Mouse (Mus musculus) brain, embryonic 14.5 days (tissue): ENCODE results near the gene Spg7. TPM values are rescaled to one million over a fixed set of nuclear protein-coding genes. Genes with fewer than 3 reads are reported as not detected.
"Not testable (repeated sequence)": the region's sequence is repeated elsewhere in the genome, so short reads cannot be mapped to it uniquely, and the experiment has no call there.

ENCODE experiments used
- DNase-seq: peaks from one replicate; pipeline ENCODE4 v3.0.0-alpha.2; 2011; ENCODE audit warnings: low read depth
- CTCF ChIP-seq: fragments of 200-500 bp; IDR thresholded peaks from 2 replicates; pipeline ENCODE4 v1.5.1; 2012; ENCODE audit warnings: inconsistent platforms, mild to moderate bottlenecking, moderate library complexity, borderline replicate concordance; ENCODE audit not compliant: insufficient read depth, insufficient read length; ENCODE audit errors: extremely low read depth
- POLR2A ChIP-seq: fragments of 200-500 bp; IDR thresholded peaks from 2 replicates; pipeline ENCODE4 v1.6.1; 2012; ENCODE audit warnings: mild to moderate bottlenecking, inconsistent platforms, borderline replicate concordance; ENCODE audit not compliant: poor library complexity, insufficient read depth, insufficient read length, severe bottlenecking; ENCODE audit errors: extremely low read depth
- polyA plus RNA-seq: library from polyadenylated mRNA; depleted of rRNA; stranded (reverse); fragments of >200 nt; gene quantifications from 2 replicates; pipeline ENCODE4 v1.2.3, GENCODE M21; 2012

The Spg7 gene
- polyA plus RNA-seq, 1 experiment: 96.1 TPM

DNA sequence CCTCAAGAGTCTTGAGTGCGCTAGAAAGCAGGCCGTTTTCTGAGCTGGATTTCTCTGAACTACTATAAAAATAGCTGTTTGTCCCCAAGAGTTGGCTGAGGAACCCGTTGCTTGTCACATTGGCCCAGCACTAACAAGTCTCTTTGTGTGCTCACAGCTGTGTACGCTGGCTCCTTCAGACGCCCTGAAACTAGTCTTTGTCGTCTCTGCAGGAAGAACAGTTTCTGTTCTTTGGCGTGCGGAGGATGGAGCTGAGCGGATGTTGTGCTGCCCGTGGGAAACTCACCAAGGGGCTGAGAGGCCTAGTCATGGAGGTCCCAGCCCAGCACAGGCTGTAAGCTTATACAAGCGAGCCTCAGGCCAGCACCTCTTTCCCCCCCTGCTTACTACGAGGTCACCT lies 20.9 kb downstream of the Spg7 start:
- DNase-seq: no peak
- no peak for TF ChIP-seq POLR2A
- TF ChIP-seq CTCF: no peak

DNA sequence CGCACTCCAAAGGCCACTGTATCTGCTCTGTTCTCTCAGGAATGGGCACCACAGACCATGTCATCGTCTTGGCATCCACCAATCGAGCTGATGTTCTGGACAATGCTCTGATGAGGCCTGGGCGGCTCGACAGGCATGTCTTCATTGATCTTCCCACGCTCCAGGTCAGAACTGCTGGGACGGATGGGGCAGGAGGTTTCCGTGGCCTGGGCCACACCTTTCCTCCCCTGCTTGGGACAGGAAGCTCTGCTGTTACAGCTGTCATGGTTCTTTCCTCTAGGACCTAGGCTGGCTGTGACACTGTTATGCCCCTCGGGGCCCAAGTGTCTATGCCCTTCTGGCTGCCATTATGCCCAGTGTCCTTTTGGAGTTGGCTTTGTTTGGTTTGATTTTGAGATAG lies 24.5 kb downstream of the Spg7 start:
- no peak for TF ChIP-seq CTCF
- no peak for TF ChIP-seq POLR2A
- no peak for DNase-seq

GRCm38 (mm10) chr8:123097216-123097615 lies 34.5 kb downstream of the Spg7 start:
- TF ChIP-seq POLR2A (no peak), CTCF (no peak)
- no peak for DNase-seq

- no peak for DNase-seq
- TF ChIP-seq POLR2A (no peak), CTCF (no peak)
Measured at GRCm38 (mm10) chr8:123097786-123098584, 35.2 kb downstream of the Spg7 start.

DNA sequence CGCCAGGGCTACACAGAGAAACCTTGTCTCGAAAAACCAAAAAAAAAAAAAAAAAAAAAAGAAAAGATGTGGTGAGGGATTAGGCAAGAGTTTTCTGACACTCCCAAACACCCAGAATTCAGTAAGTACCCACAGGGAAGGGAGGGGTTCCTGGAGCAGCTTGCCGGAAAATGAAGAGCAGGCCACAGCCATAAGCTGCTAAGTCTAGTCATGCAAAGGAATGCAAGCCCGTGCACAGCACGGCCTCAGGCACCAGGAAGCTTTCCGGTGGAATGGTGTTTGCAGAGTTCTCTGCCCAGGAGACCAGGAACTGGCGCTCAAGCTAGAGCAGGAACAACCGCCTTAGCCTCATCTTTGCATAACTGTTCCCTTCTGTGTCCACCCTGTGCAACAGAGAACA lies 37.5 kb downstream of the Spg7 start:
- DNase-seq: no peak
- TF ChIP-seq CTCF: no peak
- no peak for TF ChIP-seq POLR2A

DNA sequence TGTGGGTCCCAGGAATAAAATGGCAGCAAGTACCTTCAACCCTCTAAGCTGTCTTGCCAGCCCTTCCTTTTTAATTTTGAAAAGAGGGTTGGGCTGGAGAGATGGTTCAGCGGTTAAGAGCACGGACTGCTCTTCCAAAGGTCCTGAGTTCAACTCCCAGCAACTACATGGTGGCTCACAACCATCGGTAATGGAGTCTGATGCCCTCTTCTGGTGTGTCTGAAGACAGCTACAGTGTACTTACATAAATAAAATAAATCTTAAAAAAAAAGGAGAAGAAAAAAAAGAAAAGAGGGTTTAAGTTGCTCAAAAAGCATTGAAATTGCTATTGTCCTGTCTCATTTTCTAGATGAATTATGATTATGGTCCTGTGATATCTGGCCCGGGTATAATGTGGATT lies 38.5 kb downstream of the Spg7 start:
- no peak for TF ChIP-seq CTCF
- TF ChIP-seq POLR2A: no peak
- no peak for DNase-seq

DNA sequence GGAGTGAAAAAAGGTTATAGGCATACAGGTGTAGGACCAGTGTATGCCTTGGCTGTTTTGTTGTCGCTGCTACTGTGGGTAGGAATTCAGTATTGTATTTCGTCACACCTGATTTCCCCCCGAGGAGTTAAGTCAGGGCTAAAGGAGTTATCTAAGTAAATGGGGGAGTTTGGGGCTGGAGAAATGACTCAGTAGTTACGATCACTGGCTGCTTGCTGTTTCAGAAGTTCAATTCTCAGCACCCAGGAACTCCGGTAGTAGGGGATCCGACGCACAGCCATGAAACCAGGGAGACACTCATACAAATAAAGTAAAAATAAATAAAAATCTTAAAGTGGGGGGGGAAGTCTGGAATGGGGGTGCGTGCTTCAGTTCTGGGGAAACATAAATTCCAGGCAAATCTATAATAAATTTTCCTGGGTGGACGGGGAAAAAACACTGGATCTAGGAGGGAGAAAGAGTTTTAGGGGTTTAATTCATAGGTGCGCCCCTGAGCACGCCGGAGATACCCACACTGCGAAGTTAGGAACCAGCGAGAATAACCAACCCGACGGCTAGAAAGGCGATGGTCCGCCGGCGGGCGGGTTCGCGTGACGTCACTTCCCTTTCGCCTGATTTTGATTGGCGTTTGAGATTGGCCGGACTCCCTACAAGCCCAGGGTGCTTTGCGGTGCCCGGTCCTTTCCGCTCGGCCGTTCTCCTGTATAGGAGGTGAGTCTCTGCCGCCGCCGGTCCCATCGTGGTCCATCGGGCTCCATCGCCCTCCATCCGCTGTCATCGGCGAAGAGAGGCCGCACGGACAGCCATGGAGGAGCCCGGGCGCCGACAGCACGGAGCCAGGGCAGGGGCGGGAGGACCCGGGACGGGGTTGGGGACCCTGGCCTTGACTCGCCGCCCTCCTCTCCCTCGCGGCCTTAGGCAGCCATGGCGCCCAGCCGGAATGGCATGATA lies 39.3 kb downstream of the Spg7 start, which contains the start of gene Rpl13:
TSS of gene Rpl13 (plus strand) at position 616 of the 951 bp plus-strand sequence.
- DNase-seq: peak; percentile 98
- TF ChIP-seq POLR2A (peak; percentile 84; the same call in 1 of the 2 replicates), CTCF (no peak)

- DNase-seq: not testable (repeated sequence)
Measured at GRCm38 (mm10) chr8:123102855-123103254, 40.1 kb downstream of the Spg7 start.

GRCm38 (mm10) chr8:123103285-123103684 lies 40.5 kb downstream of the Spg7 start:
- TF ChIP-seq POLR2A (no peak), CTCF (no peak)
- no peak for DNase-seq

DNA sequence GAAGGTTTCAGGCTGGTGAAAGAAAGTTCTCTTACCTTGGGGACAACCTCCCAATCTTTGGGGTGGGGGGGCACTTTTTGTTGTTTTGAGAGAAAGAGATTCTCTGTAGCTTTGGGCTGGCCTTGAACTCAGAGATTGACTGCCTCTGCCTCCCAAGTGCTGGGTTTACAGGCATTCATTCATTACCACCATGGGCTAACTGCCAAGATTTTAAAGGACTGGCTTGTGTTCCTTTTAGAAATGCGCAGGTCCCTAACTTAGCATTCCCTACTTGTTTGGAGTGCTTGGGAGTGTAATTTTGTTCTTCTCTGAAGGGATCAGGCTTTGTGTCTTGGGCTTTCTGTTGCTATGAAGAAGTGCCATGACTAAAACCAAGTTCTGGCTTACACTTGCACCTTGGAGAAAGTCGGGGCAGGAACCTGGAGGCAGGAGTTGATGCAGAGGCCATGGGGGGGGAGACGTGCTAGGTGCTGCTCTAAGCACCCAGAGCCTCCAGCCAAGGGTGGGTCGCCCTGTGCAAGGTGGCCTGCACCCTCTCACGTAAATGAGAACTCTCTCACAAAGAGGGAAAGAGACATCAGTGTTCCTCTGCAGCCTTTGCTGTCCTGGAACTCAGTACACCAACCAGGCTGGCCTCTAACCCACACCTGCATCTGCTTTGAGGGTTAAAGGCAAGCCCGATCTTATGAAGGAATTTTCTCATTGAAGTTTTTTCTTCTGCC lies 41.5 kb downstream of the Spg7 start:
- DNase-seq: no peak
- TF ChIP-seq POLR2A (no peak), CTCF (no peak)
